Mouse (Mus musculus) liver, embryonic 16.5 days (tissue): ENCODE measurements around the gene Klhl2. TPM values are rescaled to one million over a fixed set of nuclear protein-coding genes. Genes with fewer than 3 reads are reported as not detected.
A peak's percentile ranks its signal among the peaks of the same experiment; 100 is the strongest.

Experiments
- ATAC-seq: fragments of 200-750 bp; cut with Nextera tagmentation; 2 replicates; pipeline ENCODE4 v1.8.0; 2017; ENCODE audit warnings: low read depth, mild to moderate bottlenecking, moderate number of reproducible peaks, moderate library complexity
- H3K27ac ChIP-seq: fragments of 300-500 bp; sonication (generic); 2 replicates; pipeline ENCODE4 v1.5.1; 2014; ENCODE audit warnings: mild to moderate bottlenecking, low read length
- H3K27me3 ChIP-seq: fragments of 300-500 bp; sonication (generic); 2 replicates; pipeline ENCODE4 v1.6.1; 2014; ENCODE audit warnings: low read depth, low read length, mixed read lengths; ENCODE audit not compliant: control insufficient read depth, insufficient read depth
- H3K36me3 ChIP-seq: fragments of 300-500 bp; sonication (generic); 2 replicates; pipeline ENCODE4 v1.6.1; 2014; ENCODE audit warnings: mild to moderate bottlenecking; ENCODE audit not compliant: control insufficient read depth, insufficient read depth
- H3K4me1 ChIP-seq: fragments of 300-500 bp; sonication (generic); 2 replicates; pipeline ENCODE4 v1.6.1; 2014; ENCODE audit warnings: low read depth, low read length, mixed read lengths; ENCODE audit not compliant: control insufficient read depth
- H3K4me2 ChIP-seq: fragments of 300-500 bp; sonication (generic); 2 replicates; pipeline ENCODE4 v1.6.1; 2014; ENCODE audit warnings: low read depth, low read length, mixed read lengths
- H3K4me3 ChIP-seq: fragments of 300-500 bp; sonication (generic); 2 replicates; pipeline ENCODE4 v1.5.1; 2014; ENCODE audit warnings: low read depth, mild to moderate bottlenecking, low read length
- H3K9ac ChIP-seq: fragments of 300-500 bp; sonication (generic); 2 replicates; pipeline ENCODE4 v1.6.1; 2014; ENCODE audit warnings: low read depth, low read length
- H3K9me3 ChIP-seq: fragments of 300-500 bp; sonication (generic); replicated peaks from 2 replicates; pipeline ENCODE4 v1.6.1; 2016; ENCODE audit warnings: low read length; ENCODE audit not compliant: control insufficient read depth
- WGBS: fragments of 180-500 bp; shearing (Covaris S2); extraction: QIAGEN DNeasy Blood & Tissue Kit; methylation state at CpG from one replicate; pipeline ENCODE4 v1.1.7; 2014; ENCODE audit not compliant: insufficient replicate concordance; 5-methylcytosine and 5-hydroxymethylcytosine counted together
- polyA plus RNA-seq: library from polyadenylated mRNA; unstranded; fragments of >200 nt; fragmentation: Nextera tagmentation; extraction: Ambion mirVana; gene quantifications from 2 replicates; pipeline ENCODE4 v1.2.1, GENCODE M21; 2015

Gene Klhl2
- polyA plus RNA-seq, 1 experiment from 2014 or later, result 1.4 TPM

- Histone ChIP-seq H3K9me3 (no peaks in the 10 kb centered on the region), H3K36me3 (no peaks in the 10 kb centered on the region), H3K27ac (peak overlapping the region; percentile 23), H3K9ac (no peak overlapping the region), H3K4me3 (no peak overlapping the region), H3K4me2 (no peak overlapping the region), H3K27me3 (no peaks in the 10 kb centered on the region), H3K4me1 (no peaks in the 10 kb centered on the region; the same call in 1 of the 2 replicates)
- peak; percentile 78 for ATAC-seq
- 57% methylated on average over 2 of the region's 2 CpGs for WGBS
These were observed 59.4 kb downstream of the Klhl2 start for GRCm38 (mm10) chr8:64790418-64790817.

- H3K36me3 ChIP-seq, result no peaks in the 10 kb centered on the region
- 63% methylated on average over 4 of the region's 4 CpGs for WGBS
- peaks cover 3% of the 10 kb centered on the region for H3K4me1 ChIP-seq
- H3K9me3 ChIP-seq, result no peaks in the 10 kb centered on the region
- no peak for ATAC-seq
- no peak overlapping the region for H3K4me3 ChIP-seq
- no peak overlapping the region for H3K9ac ChIP-seq
- no peak overlapping the region for H3K27ac ChIP-seq
- H3K27me3 ChIP-seq, result no peaks in the 10 kb centered on the region
- no peak overlapping the region for H3K4me2 ChIP-seq
These were observed 61.1 kb downstream of the Klhl2 start for GRCm38 (mm10) chr8:64788715-64789114.

- 62% methylated on average over 2 of the region's 2 CpGs for WGBS
- Histone ChIP-seq H3K27ac (no peak overlapping the region), H3K9ac (no peak overlapping the region), H3K36me3 (no peaks in the 10 kb centered on the region), H3K4me1 (peaks cover 9% of the 10 kb centered on the region), H3K27me3 (no peaks in the 10 kb centered on the region), H3K4me2 (no peak overlapping the region), H3K4me3 (no peak overlapping the region), H3K9me3 (no peaks in the 10 kb centered on the region)
- ATAC-seq, result no peak
These were observed 63.0 kb downstream of the Klhl2 start for GRCm38 (mm10) chr8:64786801-64787200.

- Histone ChIP-seq H3K4me1 (peaks cover 9% of the 10 kb centered on the region), H3K9me3 (no peaks in the 10 kb centered on the region), H3K4me3 (no peak overlapping the region), H3K9ac (no peak overlapping the region), H3K36me3 (no peaks in the 10 kb centered on the region), H3K27ac (no peak overlapping the region), H3K4me2 (no peak overlapping the region), H3K27me3 (no peaks in the 10 kb centered on the region)
- peak; percentile 65 for ATAC-seq
- 20% methylated on average over 5 of the region's 5 CpGs for WGBS
These were observed 65.6 kb downstream of the Klhl2 start for GRCm38 (mm10) chr8:64784235-64784634.

- ATAC-seq, result no peak
These were observed 67.9 kb downstream of the Klhl2 start for GRCm38 (mm10) chr8:64781947-64782346.

GRCm38 (mm10) chr8:64777925-64778324 lies 71.9 kb downstream of the Klhl2 start:
- Histone ChIP-seq H3K27ac (no peak overlapping the region), H3K9ac (no peak overlapping the region), H3K4me3 (no peak overlapping the region), H3K36me3 (no peaks in the 10 kb centered on the region), H3K9me3 (no peaks in the 10 kb centered on the region), H3K4me2 (no peak overlapping the region), H3K4me1 (peaks cover 6% of the 10 kb centered on the region; the same call in 1 of the 2 replicates), H3K27me3 (no peaks in the 10 kb centered on the region)
- 70% methylated on average over 9 of the region's 9 CpGs for WGBS
- ATAC-seq, result peak; percentile 27; the same call in 1 of the 2 replicates

More at GRCm38 (mm10) chr8:64781947-64782346, 67.9 kb downstream of the Klhl2 start:
- H3K4me2 ChIP-seq, result no peak overlapping the region
- no peak overlapping the region for H3K4me3 ChIP-seq
- peaks cover 9% of the 10 kb centered on the region for H3K4me1 ChIP-seq
- H3K27ac ChIP-seq, result no peak overlapping the region
- no peaks in the 10 kb centered on the region for H3K27me3 ChIP-seq
- WGBS, result 20% methylated on average over 6 of the region's 6 CpGs
- no peaks in the 10 kb centered on the region for H3K36me3 ChIP-seq
- H3K9ac ChIP-seq, result no peak overlapping the region
- no peaks in the 10 kb centered on the region for H3K9me3 ChIP-seq

GRCm38 (mm10) chr8:64774136-64774535 lies 75.7 kb downstream of the Klhl2 start:
- ATAC-seq, result no peak
- no peak overlapping the region for H3K27ac ChIP-seq
- no peaks in the 10 kb centered on the region for H3K4me1 ChIP-seq
- no peaks in the 10 kb centered on the region for H3K27me3 ChIP-seq
- no peaks in the 10 kb centered on the region for H3K36me3 ChIP-seq
- no peaks in the 10 kb centered on the region for H3K9me3 ChIP-seq
- no peak overlapping the region for H3K9ac ChIP-seq
- 81% methylated on average over 6 of the region's 6 CpGs for WGBS
- H3K4me3 ChIP-seq, result no peak overlapping the region
- no peak overlapping the region for H3K4me2 ChIP-seq

GRCm38 (mm10) chr8:64770814-64771213 lies 79.0 kb downstream of the Klhl2 start:
- 65% methylated on average over 7 of the region's 7 CpGs for WGBS
- no peak overlapping the region for H3K9ac ChIP-seq

GRCm38 (mm10) chr8:64769586-64769985 lies 80.2 kb downstream of the Klhl2 start:
- H3K9me3 ChIP-seq, result no peaks in the 10 kb centered on the region
- no peaks in the 10 kb centered on the region for H3K4me1 ChIP-seq
- H3K27ac ChIP-seq, result no peak overlapping the region
- no peaks in the 10 kb centered on the region for H3K27me3 ChIP-seq
- no peaks in the 10 kb centered on the region for H3K36me3 ChIP-seq
- WGBS, result 75% methylated on average over 7 of the region's 7 CpGs
- ATAC-seq, result no peak
- no peak overlapping the region for H3K9ac ChIP-seq
- no peak overlapping the region for H3K4me3 ChIP-seq
- H3K4me2 ChIP-seq, result no peak overlapping the region

More at GRCm38 (mm10) chr8:64770814-64771213, 79.0 kb downstream of the Klhl2 start:
- H3K4me2 ChIP-seq, result no peak overlapping the region
- H3K27me3 ChIP-seq, result no peaks in the 10 kb centered on the region
- H3K36me3 ChIP-seq, result no peaks in the 10 kb centered on the region
- H3K9me3 ChIP-seq, result no peaks in the 10 kb centered on the region
- no peak for ATAC-seq
- no peaks in the 10 kb centered on the region for H3K4me1 ChIP-seq
- H3K27ac ChIP-seq, result no peak overlapping the region
- H3K4me3 ChIP-seq, result no peak overlapping the region
